Mouse (Mus musculus): ENCODE data around the gene Olfr1249.
"Not testable (repeated sequence)": the region's sequence is repeated elsewhere in the genome, so short reads cannot be mapped to it uniquely, and the experiment has no call there.

The Olfr1249 gene

DNA sequence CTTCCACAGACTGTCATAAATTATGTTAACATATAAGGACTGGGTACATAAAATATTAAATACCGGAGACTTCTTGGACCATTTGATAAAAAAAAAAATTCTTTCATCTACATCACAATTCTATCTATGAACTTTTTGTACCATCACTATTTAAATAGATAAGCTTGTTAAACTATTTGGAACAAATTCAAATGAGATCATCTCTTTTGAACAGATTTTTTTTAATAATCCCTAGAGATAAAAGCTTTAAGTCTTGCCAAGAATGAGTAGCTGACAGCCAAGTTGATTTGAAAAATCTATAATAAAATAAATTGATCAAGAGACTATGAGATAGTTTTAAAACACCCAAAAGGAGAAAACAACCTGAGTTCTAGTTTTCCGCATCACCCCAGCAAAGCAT is at the start of gene Olfr1249:
Gene Olfr1249, minus strand, starts transcription at position 101 of the 400 bp plus-strand sequence.
- no peak for DNase-seq (ENCODE audit: inconsistent ontology term)

DNA sequence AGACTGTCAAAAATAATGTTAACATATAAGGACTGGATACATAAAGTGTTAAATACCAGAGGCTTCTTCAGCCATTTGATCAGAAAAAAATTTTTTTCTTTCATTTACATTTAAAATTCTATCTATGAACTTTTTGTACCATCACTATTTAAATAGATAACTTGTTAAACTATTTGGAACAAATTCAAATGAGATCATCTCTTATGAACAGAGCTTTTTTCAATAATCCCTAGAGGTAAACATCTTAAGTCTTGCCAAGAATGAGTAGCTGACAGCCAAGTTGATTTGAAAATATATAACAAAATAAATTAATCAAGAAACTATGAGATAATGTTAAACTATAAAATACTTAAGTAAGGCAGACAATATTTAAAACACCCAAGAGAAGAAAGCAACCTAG is 37.1 kb upstream of the Olfr1249 start, which contains the start of gene Olfr1251:
Gene Olfr1251, minus strand, starts transcription at position 101 of the 400 bp plus-strand sequence.
- DNase-seq (ENCODE audit: inconsistent ontology term) = no peak

DNA sequence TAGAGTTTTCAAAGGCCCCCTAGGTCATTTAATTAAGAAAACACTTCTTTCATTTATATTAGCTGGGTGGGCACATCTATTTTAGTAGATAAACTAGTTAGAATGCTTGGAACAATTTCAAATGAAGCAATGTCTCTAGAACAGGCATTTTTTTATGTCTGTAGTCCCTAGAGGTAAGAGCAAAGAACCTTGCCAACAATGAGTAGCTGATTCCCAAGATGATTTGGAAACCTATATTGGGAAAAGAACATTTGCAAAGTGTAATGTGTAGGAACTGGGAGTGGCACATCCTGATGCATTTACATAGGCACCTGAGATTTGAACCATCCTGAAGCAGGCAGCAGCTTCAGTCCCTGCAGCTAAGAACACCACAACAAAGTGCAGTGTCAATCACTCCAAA is 26.6 kb upstream of the Olfr1249 start, which contains the start of gene Olfr1250:
Gene Olfr1250, minus strand, starts transcription at position 101 of the 400 bp plus-strand sequence.
- no peak for DNase-seq (ENCODE audit: inconsistent ontology term)

DNA sequence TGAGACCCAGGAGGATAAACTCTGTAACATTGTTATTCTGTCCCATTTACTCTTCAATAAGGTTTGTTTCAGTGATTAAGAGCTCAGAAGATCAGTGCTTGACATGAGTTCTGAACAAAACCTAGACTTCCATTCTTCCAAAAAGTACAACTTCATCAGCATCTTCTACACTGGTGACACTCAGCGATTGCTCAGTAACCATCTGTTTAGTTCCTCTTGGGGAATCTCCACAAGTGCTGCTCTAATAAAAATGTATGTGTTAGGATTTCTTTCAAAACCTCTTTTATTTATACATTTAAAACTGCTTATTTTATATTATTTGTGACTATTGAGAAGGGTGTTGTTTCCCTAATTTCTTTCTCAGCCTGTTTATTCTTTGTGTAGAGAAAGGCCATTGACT is 16.6 kb downstream of the Olfr1249 start, which contains the start of gene Olfr1248:
Gene Olfr1248, minus strand, starts transcription at position 101 of the 400 bp plus-strand sequence.
- not testable (repeated sequence) for DNase-seq (ENCODE audit: inconsistent ontology term)

DNA sequence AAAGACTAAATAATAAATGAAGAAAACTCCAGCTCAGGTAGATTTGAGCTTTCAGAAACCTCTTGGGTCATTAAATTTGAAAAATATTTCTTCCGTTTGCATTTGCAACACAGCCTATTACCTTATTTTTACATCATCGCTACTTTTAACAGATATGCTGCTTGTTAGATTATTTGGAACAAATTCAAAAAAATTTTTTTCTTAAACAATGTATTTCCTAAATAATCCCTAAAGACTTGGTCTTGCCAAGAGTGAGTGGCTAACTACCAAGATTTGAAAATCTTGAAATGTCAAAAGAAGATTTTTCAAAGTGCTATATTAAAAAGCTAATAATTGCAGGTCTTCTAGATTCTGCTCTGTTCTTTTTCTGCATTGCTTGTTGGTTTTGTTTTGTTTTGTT is 20.8 kb downstream of the Olfr1249 start, which contains the start of gene Olfr1247:
Gene Olfr1247, minus strand, starts transcription at position 101 of the 400 bp plus-strand sequence.
- DNase-seq (ENCODE audit: inconsistent ontology term) = no peak

DNA sequence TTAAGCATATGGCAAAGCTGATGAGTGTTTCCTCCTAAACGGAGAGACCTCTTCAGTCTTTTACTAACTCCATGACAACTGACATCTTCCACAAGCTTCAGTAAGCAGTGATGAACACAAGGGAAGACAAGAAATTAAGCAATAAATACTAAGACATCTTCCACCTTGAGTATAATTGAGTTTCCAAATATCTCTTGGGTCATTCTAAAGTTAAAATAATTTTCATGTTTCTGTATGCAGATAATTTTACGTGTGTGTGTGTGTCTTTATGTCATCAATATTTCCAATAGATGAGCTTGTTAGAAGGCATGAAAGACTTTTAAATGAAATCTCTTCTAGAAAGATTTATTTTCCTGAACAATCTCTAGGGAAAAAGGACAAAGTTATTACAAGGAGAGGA is 41.7 kb downstream of the Olfr1249 start, which contains the start of gene Olfr1246:
Gene Olfr1246, minus strand, starts transcription at position 101 of the 400 bp plus-strand sequence.
- DNase-seq (ENCODE audit: inconsistent ontology term) = no peak
